Mouse (Mus musculus): ENCODE measurements around the gene Sparcl1.

DNA sequence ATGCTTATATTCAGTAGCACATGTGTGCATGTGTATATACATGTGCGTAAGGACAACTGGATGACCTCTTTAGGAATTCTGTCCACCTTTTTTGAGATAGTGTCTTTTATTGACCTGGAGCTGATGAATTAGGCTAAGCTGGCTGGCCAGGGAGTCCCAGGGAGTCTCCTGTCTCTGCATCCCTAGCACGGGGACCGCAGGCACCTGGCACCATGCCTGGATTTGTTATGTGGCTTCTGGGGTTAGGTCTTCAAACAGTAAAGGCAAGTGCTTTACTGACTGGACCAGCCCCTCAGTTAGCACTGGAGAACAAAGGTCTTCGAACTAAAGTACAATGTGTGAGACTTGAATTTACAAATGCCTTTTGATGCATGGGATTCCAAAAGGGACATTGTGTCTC is 30.5 kb upstream of the Sparcl1 start:
- TF ChIP-seq TAL1 (IDR thresholded peaks at IDR 0.05; ENCODE audit: low read length) (no peak), GATA1 (IDR thresholded peaks at IDR 0.05; ENCODE audit: low read length) (no peak)

Measured in erythroblast, embryonic 14.5 days (primary cell).